ENCODE assay signal across 8 mouse cellular contexts in genomic region chr8:6572066-6572665, GRCm38 (mm10).
DNase-seq lines count a peak whose midpoint lies in the region; ATAC-seq and TF ChIP-seq lines count a peak whose summit lies in the region.

No protein-coding gene starts in this region.

- H3K4me1 ChIP-seq in hindbrain, postnatal 0 days (ENCODE audit: insufficient read depth, low read length), result no peaks in the 10 kb centered on the region
- no peaks in the 10 kb centered on the region for H3K4me1 ChIP-seq in midbrain, embryonic 11.5 days (ENCODE audit: control insufficient read depth, insufficient read depth, low read length)
- peaks cover 2% of the 10 kb centered on the region for H3K4me1 ChIP-seq in spleen, adult 2 months (ENCODE audit: control insufficient read depth, insufficient read depth, insufficient read length)

- H3K9ac ChIP-seq in hindbrain, postnatal 0 days (replicated peaks; ENCODE audit: low read length), result no peak overlapping the region
- no peak overlapping the region for H3K9ac ChIP-seq in midbrain, embryonic 11.5 days (ENCODE audit: low read length)

- H3K27me3 ChIP-seq in hindbrain, postnatal 0 days (ENCODE audit: insufficient read depth, low read length), result no peaks in the 10 kb centered on the region
- no peaks in the 10 kb centered on the region for H3K27me3 ChIP-seq in midbrain, embryonic 11.5 days (ENCODE audit: control insufficient read depth, insufficient read depth, low read length)
- H3K27me3 ChIP-seq in spleen, adult 2 months (ENCODE audit: control insufficient read depth, insufficient read depth, low read length), result no peaks in the 10 kb centered on the region

- TF ChIP-seq CTCF in hindbrain, postnatal 0 days (IDR thresholded peaks at IDR 0.05; ENCODE audit: low read depth), result peak; percentile 81
- peak; percentile 80 for TF ChIP-seq CTCF in left cerebral cortex, adult 2 months (IDR thresholded peaks at IDR 0.05)
- peak; percentile 49; the same call in 1 of the 2 replicates for TF ChIP-seq CTCF in spleen, adult 2 months (IDR thresholded peaks at IDR 0.05; ENCODE audit: extremely low read depth, insufficient read depth, insufficient read length, insufficient replicate concordance)

- intact Hi-C loops in left cerebral cortex, adult 2 months (cut with DNase I), result loop anchor here (10.0 kb wide), 1 partner anchor 443 kb away; no protein-coding TSS in a partner anchor

- DNase-seq in adipocyte (ENCODE audit: low spot score), result peak; percentile 96
- peak; percentile 20 for DNase-seq in cerebellum, adult 9-10 months
- peak; percentile 69 to 87 for DNase-seq in frontal cortex, postnatal 14 days (ENCODE audit: low spot score in 2 of 2)
- peak; percentile 85 for DNase-seq in hindbrain, postnatal 0 days (ENCODE audit: low spot score)
- DNase-seq in left cerebral cortex, adult 2 months (ENCODE audit: extremely low spot score in 1 of 2, low spot score in 2 of 2), result peak; percentile 84 to 88
- peak; percentile 98 for DNase-seq in midbrain, embryonic 11.5 days (ENCODE audit: low spot score, missing footprints)
- peak; percentile 7 to 32 for DNase-seq in spleen, adult 2 months (ENCODE audit: low read depth in 1 of 2, low spot score in 2 of 2)
- DNase-seq in T-cell, adult 2 months (ENCODE audit: low spot score), result no peak

- peak; percentile 70; the same call in 1 of the 2 replicates for ATAC-seq in hindbrain, postnatal 0 days
- ATAC-seq in midbrain, embryonic 11.5 days (ENCODE audit: low FRiP score), result peak; percentile 90

- H3K4me2 ChIP-seq in hindbrain, postnatal 0 days (ENCODE audit: low read depth, low read length), result no peak overlapping the region
- no peak overlapping the region for H3K4me2 ChIP-seq in midbrain, embryonic 11.5 days

- no peak for TF ChIP-seq POLR2A in spleen, adult 2 months (IDR thresholded peaks at IDR 0.05; ENCODE audit: low read depth, low read length)

- no peaks in the 10 kb centered on the region for H3K36me3 ChIP-seq in hindbrain, postnatal 0 days (ENCODE audit: insufficient read depth, low read length)
- H3K36me3 ChIP-seq in midbrain, embryonic 11.5 days (ENCODE audit: control insufficient read depth, insufficient read depth, low read length), result no peaks in the 10 kb centered on the region
- H3K36me3 ChIP-seq in spleen, adult 2 months (ENCODE audit: control insufficient read depth, insufficient read depth, low read length), result no peaks in the 10 kb centered on the region

- H3K4me3 ChIP-seq in hindbrain, postnatal 0 days (ENCODE audit: low read length), result no peak overlapping the region
- H3K4me3 ChIP-seq in left cerebral cortex, adult 2 months, result 0 out of 2 replicates have a peak overlapping the region, but pooled peaks have one; percentile 21
- H3K4me3 ChIP-seq in midbrain, embryonic 11.5 days (ENCODE audit: low read depth, low read length), result no peak overlapping the region
- no peak overlapping the region for H3K4me3 ChIP-seq in spleen, adult 2 months (ENCODE audit: extremely low read depth, insufficient read depth, insufficient read length)

- WGBS in hindbrain, postnatal 0 days, result 32% methylated on average over 9 of the region's 9 CpGs
- 45% methylated on average over 9 of the region's 9 CpGs for WGBS in midbrain, embryonic 11.5 days
- 33% methylated on average over 9 of the region's 9 CpGs for WGBS in spleen, adult 2 months

- no peak overlapping the region for H3K27ac ChIP-seq in hindbrain, postnatal 0 days
- no peak overlapping the region for H3K27ac ChIP-seq in left cerebral cortex, adult 2 months
- H3K27ac ChIP-seq in midbrain, embryonic 11.5 days (ENCODE audit: low read depth, low read length), result no peak overlapping the region
- H3K27ac ChIP-seq in spleen, adult 2 months (ENCODE audit: insufficient read depth, low read length), result no peak overlapping the region

- no peaks in the 10 kb centered on the region for H3K9me3 ChIP-seq in hindbrain, postnatal 0 days (ENCODE audit: low read length)
- no peaks in the 10 kb centered on the region for H3K9me3 ChIP-seq in midbrain, embryonic 11.5 days (ENCODE audit: control insufficient read depth, low read length)
